Mouse (Mus musculus) inflammation-experienced regulatory T-cells, adult 6 months (primary cell): ENCODE measurements around the gene Cuedc1. TPM values are rescaled to one million over a fixed set of nuclear protein-coding genes. Genes with fewer than 3 reads are reported as not detected.

ENCODE experiments used
- ATAC-seq: one replicate; pipeline ENCODE4 v1.8.0; 2017
- polyA plus RNA-seq, 3 experiments: library from polyadenylated mRNA; unstranded; fragments of 100-300 nt; shearing (Covaris generic); gene quantifications; one replicate each; pipeline ENCODE4 v1.2.1; 2017

Cuedc1 gene
- 1 to 10 TPM; 2.0 to 6.4 (median 5.2) TPM for polyA plus RNA-seq

DNA sequence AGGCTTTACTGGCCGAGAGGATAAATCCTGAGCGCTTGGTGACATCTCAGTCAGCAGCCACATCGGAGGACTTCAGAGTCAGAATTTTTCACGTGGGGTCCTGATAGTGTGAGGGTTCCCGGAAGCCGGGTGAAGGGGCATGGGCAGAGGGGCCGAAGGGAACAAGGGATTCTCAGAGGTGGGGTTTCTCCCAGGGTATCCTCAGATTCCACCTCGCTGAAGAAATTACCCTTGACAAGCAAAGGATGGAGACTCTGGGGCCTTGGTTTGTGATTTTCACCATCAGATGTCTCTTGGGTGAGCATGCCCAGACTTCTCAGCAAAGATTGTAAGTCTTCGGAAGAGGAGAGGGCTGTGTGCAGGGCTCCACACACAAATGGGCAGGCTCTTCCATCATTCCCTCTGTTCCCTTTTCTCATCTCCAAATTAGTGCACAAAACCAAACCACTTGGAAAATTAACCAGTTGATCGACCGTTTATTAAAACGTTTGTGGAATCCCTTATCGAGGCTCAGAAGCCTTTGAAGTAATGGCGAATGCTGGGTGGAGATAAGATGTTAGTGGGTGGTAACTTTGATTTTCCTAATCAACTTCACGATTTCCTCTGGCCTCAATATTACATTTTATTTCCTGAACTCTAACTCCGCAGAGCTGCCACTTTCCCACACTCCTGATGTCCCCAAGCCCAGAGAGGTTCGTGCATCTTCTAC, at the start of gene Cuedc1:
TSS of gene Cuedc1 (plus strand) at position 38 of the 709 bp plus-strand sequence.
- no peak for ATAC-seq

DNA sequence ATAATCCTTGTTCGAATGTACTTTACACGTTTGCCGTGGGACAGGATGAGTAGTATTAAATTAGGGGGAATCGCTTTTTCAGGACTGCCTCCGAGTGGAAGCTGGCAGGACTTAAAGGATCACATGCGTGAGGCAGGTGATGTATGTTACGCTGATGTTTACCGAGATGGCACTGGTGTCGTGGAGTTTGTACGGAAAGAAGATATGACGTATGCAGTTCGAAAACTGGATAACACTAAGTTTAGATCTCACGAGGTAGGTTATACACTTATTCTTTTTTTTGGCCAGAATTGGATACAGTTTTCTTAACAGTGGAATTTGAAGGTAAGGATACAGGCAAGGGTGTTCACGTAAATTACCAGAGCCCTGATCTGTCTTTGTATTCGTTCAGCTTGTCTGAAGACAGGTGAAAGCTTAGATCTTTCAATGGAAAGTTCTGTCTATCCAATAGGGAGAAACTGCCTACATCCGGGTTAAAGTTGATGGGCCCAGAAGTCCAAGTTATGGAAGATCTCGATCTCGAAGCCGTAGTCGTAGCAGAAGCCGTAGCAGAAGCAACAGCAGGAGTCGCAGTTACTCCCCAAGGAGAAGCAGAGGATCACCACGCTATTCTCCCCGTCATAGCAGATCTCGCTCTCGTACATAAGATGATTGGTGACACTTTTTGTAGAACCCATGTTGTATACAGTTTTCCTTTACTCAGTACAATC, 48.7 kb upstream of the Cuedc1 start:
- ATAC-seq, result no peak

DNA sequence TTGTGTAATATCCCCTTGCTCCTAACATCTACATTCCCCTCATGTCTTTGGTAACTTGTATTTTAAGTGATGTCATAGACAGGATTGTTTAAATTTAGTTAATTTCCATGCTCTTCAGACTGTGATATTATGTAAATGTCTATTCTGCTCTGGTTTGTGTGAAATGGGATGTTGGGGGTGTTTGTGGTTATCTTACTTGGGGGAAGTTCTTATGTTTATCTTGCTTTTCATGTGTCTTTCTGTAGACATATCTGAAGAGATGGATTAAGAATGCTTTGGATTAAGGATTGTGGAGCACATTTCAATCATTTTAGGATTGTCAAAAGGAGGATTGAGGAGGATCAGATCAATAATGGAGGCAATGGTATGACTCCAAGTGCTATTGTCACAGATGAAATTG, 48.1 kb upstream of the Cuedc1 start:
- no peak for ATAC-seq

DNA sequence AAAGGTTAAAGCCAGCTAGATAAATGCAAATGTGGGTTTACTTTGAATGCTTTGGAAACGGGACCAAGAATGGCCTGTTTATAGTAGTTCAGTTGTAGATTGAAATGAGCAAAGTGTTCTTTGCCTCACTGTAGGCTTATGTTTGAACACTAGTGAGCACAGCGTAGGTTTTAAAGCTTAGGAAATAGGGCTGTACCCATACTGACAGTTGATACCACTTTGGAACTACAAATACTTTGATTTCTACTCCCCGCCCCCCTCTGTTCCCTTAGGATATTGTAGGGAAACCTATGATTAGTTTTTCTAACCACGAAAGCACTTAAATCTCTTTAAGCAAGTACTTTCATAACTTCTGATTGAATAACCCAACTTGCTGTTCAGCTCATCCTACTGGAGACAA, 45.2 kb upstream of the Cuedc1 start:
- no peak for ATAC-seq

DNA sequence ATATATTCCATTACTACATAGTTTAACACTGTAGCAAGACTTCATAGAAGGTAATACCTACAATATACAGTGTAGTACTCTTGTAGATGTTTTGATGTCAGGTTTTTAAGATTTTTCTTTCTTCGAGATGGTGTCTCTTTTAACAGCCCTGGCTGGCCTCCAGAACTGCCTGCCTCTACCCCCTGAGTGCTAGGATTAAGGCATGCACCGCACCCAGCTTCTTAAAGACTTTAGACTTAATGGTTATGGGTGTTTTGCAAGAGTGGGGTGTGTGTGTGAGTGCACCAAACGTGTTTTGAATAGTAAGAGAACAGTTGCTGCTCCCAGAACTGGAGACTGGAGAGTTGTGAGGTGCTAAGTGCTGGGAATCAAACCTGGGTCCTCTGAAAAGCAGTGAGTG, 44.0 kb upstream of the Cuedc1 start:
- ATAC-seq, result no peak

DNA sequence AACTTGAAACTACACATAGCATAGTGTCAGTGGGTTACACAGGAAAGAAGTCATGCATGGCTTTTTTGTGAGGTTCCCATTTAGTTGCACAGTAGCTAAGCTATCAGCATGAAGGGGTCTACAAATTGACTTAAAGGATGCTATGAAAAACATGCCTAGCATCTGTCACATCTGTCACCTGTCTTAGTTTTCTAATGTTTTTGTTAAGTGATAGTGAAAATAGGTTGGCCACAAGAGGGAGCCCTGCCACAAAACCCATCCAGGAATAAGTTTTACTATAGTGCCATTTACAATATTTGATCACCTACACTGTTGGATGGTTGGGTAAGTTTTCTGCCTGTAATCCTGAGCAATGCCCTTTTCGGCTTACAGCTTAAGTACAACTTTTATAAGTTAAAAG, 43.3 kb upstream of the Cuedc1 start:
- no peak for ATAC-seq

DNA sequence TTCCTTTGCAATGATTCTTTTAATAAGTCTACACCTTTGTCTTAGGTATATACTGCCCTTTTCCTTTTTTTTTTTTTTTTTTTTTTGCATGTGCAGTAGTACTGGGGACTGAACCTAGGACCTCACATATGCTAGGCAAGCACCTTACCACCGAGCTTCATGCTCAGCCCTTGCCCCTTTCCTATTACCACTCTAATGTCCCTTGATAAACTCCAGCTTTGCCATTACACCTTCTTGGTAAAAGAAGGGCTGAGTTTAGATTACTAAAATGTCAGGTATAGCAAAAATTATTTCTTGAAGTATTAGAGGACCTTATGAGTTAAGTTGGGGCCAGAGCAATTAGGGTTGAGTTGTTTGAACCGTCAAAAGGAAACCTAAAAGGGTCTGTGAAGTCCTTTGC, 42.1 kb upstream of the Cuedc1 start:
- no peak for ATAC-seq

DNA sequence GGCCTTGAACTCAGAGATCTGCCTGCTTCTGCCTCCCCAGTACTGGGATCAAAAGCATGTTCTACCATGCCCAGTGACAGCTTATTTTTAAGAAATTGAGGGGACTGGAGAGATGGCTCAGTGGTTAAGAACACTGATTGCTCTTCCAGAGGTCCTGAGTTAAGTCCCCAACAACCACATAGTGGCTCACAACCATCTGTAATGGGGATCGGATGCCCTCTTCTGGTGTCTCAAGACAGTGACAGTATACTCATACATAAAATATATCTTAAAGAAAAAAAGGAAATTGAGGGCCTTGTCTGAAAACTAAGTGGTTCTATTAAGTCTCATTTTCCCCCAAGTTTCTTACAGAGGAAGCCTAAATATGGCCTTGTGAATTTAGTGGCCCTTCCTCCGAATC, 40.1 kb upstream of the Cuedc1 start:
- ATAC-seq, result no peak

DNA sequence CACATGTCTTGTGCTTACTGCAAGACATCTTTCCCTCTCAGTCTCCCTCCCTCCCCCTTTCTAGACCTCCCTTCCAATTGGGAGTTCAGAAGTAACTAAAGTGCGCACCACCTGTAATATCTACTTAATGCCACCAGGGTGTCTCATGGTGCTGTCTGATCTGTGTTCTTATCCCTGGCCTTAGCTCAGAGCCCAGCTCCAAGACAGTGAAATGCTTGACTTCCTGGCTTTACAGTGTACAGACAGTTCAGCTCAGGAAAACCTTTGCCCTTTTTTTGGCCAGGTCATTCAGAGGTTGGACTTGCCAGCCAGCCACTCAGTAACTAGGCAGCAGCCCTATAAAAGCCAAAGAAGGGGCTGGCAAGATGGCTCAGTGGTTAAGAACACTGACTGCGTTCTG, 38.7 kb upstream of the Cuedc1 start:
- ATAC-seq, result peak; percentile 89

DNA sequence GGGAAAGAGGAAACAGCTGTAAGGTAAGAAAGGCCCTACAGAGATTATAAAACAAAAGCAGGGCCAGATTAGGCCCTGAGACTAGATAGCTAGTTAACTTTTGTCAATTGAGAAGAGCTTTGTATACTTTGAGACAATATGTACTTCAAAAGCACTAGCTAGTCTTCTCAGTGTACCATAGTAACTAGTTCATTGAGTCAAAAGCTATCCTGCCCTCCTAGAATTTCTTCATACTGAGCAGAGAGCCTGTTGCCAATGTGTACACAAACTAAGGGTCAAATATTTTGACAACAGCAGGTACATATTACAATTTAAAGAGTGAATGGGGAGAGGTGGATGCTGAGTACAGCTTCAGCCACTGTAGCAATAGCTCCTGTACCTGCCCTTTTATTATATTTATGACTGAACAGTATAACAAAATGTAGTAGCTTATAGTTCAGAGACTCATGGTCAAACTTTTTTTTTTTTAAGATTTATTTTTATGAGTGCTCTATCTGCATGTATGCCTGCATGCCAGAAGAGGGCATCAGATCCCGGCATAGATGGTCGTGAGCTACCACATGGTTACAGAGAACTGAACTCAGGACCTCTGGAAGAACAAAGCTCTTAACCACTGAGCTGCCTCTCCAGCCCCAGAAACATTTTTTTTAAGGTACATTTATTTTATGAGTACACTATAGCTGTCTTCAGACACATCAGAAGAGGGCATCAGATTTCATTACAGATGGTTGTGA, 35.8 kb upstream of the Cuedc1 start:
- ATAC-seq, result no peak

DNA sequence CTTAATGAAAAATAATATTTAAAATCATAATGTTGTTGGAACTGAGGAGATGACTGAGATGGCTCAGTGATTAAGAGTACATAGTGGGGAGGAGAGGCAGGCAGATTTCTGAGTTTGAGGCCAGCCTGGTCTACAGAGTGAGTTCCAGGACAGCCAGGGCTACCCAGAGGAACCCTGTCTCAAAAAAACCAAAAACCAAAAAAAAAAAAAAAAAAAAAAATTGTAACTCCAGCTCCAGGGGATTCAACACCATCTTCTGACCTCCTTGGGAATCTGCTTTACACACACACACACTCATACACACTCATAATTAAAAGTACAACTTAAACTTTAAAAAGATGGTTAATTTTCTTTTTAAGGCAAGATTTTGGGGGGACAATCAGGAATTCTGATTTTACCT, 32.1 kb upstream of the Cuedc1 start:
- no peak for ATAC-seq

DNA sequence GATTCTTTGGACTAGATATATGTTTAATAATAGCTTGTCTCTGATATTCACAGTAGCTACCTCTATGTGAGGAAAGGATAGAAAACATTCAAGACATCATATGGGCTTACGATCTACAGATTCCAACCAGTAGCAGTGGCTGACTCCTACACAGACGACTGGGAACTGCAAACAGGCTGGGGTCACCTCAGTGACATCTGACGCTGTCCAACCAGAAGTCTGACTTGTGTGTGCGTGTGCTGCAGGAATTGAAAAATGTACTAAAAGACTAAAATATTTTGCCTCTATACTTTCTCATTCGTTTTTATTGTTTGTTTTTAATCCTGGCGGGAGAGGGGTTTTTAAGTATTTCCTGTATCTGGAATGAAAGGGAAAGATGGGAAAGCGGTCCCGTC, 30.7 kb upstream of the Cuedc1 start:
- peak; percentile 10 for ATAC-seq

DNA sequence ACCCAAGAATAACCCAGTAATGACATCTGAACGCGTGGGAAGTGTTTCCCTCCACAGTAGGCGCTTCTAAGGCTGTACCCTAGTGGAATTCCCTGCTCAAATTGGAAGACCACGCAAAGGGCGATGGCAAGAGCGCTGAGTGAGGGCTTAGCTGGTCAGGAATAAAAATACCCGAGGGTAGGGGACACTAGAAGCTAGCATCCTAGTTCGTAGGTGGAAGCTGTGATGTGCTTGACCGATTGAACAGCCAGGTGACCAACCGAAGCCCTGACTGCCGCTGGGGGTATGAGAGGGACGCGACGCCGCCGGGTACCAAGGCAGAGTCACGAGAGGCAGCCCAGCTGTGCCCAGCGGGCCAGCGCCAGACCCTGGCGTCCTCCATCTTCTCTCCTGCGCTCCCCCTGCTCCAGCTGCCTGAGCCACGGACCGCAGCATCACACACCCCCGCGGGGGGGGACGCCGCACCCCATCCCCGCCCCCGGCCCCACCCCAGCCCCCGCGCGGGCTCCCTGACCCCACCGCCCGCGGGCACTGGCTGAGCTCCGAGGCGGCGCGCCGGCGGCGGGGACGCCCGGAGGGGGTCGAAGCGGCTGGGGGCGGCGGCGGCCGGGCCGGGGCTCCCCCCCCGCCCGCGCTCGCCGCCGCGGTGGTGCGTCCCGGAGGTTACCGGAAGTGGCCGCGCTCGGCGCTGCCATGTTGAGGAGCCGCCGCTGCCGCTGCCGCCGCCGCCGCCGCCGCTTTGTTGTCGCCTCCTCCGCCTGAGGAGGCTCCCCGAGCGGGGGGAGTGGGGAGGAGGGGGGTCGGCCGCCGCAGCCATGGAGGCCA, 30.1 kb upstream of the Cuedc1 start, which contains the start of gene Vezf1:
TSS of gene Vezf1 (plus strand) at position 694 of the 825 bp plus-strand sequence.
- ATAC-seq, result peak; percentile 65

DNA sequence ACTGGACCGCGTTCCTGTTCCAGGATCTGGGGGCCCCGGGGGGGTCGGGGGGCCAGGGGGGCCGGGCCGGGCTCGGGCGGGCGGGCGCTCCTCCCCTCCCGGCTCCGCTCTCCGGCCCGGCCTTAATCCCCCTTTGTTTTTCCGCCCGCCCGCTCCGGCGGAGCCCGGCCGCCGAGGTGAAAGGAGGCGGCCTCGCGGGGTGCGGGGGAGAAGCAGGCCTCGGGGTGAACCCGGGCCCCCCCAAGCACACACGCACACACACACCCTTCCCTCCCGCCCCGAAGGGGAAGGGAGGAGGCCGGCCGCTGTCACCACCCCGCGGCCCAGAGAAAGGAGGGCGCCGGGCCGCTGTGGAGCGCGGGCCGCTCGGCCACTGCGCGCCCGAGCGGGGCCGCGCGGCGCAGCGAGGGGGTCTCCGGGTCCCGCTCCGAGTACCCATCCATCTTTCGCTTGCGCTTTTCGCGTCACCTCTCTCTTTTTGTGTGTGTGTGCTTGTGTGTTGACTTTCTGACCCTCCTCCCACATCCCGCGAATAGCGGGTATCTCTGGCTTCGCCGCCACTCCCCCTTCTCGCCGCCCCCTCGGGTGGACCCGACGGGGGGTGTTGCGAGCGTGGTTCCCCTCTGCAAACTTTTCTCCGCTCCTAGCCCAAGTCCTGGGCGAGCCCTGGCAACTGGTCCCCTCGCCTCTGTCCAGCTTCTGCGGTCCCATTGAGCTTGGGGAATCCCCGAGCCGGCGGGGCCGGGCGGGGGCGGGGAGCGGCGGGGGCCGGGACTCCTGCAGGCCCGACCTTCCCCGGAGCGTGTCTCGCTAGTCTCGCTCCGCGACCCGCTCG, 29.2 kb upstream of the Cuedc1 start:
- ATAC-seq, result peak; percentile 22

DNA sequence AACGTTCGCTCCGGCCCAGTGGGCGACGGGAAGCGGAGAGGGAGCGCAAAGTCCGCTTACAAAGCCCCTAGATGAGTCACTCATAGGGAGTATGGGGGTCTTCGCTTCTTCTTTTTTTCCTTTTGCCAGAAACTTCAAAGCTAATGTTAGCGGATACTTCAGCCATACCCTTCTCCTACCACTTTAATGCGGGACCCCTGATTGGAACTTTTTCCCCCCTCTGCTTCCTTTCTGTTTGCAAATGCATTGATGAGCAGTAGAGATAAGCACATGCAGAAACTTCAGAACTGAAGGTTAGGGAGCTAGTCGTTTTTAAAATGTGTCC, 28.6 kb upstream of the Cuedc1 start:
- ATAC-seq, result no peak

DNA sequence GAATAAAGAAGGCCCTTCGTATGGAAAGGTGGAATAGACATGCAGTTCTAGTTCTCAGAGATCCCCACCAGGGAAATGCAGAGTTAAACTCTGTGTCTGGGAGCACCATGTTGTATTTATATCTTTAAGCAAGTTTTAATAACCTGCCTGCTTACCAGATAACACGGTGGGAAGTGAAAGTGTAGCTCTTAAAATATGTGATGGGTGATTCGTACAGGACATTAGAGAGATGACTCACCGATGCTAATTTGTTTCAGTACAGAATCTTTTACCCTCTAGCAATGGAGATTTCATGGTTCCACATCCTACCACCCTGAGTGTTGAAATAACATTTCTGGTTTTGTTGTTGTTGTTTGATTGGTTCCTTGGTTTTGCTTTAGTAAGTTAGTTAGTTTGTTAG, 27.5 kb upstream of the Cuedc1 start:
- no peak for ATAC-seq

DNA sequence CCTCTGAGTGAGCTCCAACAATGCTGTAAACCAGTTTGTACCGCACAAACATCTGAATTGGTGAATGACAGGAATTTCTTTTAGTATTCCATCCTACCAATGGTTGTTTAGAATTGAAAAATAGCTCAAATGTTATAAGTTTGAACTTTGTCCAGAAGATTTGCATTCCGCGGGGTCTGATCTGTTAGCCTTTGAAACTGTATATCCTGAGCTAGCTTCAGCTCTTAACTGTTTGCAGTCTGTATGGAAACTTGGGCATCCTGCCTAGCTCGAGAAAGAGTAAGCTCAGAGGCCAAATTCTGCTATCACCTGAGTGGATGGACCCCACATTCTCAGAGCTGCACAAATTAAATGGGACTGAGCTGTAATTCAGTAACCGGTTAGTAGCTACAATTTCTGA, 26.7 kb upstream of the Cuedc1 start:
- no peak for ATAC-seq

DNA sequence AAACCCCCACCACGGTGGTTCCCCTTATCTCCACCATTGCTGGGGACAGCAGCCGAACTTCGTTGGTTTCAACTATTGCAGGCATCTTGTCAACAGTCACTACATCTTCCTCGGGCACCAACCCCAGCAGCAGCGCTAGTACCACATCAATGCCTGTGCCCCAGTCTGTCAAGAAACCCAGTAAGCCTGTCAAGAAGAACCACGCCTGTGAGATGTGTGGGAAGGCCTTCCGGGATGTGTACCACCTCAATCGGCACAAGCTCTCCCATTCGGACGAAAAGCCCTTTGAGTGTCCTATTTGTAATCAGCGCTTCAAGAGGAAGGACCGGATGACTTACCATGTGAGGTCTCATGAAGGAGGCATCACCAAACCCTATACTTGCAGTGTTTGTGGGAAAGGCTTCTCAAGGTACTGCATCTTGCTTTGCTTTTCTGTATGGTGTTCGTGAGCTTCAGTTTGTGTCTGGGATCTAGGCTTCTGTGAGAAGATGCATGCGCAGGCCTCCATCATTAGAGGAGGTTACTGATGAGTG, 24.4 kb upstream of the Cuedc1 start:
- ATAC-seq, result no peak

DNA sequence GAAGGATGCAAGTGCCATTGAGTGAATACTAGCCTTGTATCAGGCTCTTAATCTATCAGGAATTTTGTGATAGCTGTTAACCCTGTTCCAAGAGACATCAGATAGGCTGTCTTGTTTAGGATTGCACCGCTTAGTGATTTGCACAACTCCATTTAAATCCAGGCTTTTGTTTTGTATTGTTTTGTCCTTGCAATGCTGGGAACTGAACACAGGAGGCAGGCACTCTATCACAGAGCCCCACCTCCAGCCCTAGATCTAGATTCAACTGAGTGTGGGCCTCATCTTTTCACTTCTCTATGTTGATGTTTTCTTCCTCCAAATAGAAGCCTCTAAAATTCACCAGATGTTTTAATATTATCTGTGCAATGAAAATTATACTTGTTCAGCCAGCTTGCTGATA, 22.2 kb upstream of the Cuedc1 start:
- ATAC-seq, result no peak

DNA sequence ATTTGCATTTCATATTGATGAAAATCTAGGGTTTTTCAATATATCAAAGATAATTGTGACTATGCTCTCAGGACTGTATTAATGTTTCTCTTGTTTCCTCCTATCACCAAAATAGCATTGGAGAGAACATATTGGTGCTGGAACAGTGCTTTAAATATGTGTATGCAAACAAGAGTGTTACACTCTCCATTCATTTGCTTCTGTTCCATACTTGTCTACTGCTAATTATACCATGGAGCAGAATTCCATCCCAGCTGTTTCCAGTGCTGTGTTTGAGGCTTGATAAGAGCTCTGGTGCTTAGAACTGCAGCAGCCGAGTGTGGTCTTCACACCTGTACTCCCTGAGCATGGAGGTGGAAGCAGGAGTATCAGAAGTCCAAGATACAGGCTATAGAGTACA, 21.5 kb upstream of the Cuedc1 start:
- ATAC-seq, result no peak

DNA sequence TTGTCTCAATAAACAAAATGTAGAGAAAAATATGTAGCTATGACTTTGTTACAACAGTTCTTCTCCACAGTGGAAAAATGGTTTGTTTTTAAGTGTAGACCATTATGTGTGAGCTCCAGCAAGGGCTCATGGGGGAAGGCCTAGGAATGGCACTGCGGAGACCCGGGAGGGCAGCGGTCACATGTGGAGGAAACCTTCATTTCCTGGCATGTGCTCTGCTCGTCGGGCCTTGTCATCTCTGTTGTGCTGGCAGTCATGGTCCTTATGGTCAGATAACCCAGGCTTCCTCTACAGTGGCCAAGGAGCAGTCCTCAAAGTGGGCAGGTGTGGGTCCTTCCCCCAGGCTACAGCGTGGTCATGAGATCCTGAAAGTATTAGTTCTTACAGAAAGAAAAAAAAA, 14.2 kb upstream of the Cuedc1 start:
- ATAC-seq, result no peak
